Mouse (Mus musculus) left cerebral cortex, adult 11 months (tissue): ENCODE results near the gene Snd1.

Source experiments
- DNase-seq: peaks from one replicate; pipeline ENCODE4 v3.0.0; 2022; ENCODE audit warnings: low spot score

The Snd1 gene

DNA sequence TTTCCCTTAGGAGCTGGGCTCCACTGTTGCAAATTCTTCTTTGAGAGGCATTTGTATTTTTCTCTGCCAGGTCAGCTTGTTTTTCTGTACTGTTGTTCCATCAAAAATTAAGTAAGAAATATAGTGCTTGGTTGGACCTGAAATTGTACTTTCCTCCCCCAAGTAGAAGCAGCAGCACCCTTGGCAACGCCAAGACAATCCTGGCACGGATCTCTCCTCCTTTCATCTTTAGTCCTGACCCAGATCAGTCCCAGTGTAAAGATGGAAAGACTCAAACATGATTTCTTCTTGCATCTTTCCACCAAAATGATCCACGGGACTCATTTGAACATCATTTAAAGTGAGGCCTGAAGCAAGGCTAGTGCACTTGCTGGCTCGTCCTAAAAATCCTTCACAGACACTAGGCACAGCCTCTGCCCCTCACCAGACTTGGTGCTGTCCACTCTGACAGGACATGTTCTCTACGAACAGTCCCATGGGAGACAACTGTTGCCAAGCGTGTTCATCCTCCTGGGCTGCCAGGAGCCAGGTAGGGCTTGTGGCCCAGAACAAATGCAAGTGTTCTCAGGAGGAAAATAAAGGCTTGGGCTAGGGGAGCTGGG, 328.8 kb downstream of the Snd1 start:
- no peak for DNase-seq

DNA sequence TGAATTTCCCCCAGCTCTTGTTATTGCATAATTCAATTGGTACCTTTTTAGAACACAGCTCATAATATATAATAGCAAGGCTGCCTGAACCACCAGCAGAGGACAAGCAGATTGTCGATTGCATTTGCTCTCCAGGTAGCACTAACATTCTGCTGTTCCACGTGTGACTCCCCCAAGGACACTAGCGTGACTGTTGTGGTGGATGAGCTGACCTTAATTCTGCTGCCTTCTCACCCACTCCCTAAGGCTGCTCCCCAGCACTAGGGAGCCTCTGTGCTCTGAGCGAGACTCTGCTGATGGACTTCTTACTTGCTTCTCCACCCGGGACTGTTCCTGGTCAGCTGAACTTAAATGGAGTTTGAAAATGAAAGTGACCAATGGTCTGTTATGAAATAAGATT, 329.8 kb downstream of the Snd1 start:
- DNase-seq = no peak

DNA sequence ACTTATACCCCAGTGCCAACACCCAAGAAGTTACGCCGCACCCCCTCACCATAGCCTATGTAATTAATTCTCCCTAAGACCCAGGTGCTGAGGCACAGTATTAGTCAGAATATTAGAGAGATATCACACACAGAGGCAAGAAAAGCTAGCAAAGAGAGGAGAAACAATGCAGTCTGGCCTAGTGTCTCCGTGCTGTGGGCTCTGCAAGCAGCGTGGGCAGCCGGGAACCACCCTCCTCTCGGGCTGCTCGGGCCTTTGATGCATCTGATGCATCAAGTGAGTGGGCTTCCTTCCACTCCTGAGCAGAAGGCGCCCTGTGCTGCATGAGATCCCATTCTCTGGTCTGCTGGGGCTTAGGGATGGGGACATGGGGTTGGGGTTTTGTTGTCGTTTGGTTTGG, 338.1 kb downstream of the Snd1 start:
- no peak for DNase-seq

DNA sequence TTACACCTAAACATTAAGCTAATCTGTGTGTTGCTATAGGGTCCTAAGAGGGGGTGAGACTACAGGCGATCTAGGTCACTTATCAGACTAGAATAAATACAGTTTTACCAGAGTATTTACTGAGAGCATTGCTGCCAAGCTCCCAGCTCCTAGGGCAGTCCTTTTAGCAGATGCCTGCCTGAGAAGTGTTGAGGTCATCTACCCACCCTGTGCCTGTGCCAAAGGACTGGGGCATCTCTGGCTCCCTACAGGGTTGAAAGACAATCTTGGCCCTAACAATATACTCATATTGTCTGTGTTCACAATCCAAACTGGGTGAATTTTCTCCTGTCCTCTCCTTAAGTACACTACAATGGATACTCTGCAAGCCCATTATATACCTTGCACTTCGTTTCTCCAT, 340.0 kb downstream of the Snd1 start:
- no peak for DNase-seq

DNA sequence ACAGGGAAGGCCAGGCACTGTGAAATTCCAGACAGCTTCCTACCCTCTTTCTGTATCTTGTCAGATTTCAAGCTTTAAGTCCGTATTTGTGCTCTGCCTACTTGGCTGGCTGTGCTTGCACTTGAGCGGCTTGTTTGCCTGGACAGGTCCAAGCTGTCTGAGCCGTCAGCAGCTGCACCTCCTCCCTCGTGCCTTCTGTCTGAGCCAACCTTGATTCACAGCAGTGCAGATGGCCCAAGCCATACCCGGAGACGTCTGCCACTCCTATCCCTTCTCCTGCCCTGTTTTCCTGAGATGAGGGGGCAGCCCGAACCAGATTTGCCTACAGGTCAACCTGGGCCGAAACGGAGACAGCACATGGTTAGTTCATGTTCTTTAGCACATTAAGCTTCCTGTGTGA, 342.1 kb downstream of the Snd1 start:
- no peak for DNase-seq

DNA sequence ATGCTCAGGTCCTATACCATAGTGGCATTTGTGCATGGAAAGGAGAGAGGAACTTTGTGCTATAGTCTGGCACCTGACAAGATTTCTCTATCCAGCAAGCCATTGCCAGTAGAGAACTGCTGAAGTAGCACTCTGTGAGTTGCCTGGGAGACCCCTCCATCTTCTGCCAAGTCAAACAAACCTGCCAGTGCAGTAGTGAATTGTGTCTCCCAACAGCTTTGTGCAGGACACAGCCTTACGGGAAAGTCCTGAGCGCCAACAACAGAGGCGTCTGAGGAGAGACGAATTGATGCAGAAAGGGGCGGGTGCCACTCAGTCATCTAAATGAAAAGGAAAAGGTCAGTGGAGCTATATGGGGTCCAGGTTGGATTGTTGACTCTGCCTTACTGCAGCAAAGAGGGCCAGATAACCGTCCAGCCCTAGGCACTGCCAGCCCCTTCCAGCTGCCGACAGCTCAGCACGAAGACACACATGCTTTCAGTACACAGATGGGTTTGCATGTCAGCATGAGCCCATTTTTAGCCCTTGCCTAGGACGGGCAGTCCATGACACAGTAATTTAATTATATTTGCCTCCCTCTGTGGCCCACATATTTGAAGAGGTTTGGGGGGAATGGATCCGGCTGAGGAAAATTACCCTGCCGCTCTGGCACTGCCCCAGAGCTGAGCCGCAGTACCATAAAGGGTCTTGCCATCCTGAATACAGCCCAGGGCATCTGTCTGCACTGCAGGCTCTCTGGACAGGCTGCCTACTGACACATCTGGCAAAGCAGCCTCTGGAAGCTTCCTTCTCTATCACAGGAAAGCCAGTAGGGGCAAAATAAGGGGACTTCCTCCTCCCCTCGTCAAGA, 344.8 kb downstream of the Snd1 start:
- DNase-seq = no peak

DNA sequence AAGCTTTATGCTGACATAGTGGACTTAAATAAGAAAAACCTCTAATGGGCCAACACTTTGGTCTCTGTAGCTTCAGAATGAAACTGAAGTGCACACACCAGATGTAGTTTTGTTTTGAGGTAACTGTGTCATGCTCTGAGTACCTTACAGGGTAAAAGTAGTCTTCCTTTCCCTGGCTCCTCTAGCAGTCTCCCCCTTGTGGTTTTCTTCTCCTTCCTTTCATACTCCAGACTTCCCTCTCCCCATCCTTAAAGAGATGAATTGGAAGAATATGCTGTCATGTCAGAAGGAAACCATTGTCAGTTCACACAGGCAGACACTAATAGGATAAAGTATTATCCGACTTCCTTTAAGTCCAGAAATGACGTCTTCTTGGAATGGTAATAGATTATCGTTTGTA, 347.4 kb downstream of the Snd1 start:
- DNase-seq = no peak

DNA sequence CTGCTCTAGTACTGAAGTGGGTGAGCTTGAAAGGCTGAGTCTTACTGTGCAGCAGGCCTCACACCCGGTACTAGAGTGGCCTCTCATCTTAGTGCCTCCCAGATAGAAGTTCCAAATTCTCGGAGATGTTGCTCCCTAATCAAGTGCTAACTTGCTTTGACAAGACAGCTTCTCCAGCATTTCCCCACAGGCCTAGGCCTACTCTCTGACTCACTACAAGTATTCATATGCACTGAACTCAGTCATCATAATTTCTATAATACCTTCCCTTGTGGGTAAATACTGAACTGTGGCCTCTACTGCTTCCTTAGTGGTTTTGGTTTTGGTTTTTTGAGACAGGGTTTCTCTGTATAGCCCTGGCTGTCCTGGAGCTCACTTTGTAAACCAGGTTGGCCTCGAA, 348.4 kb downstream of the Snd1 start:
- DNase-seq = no peak

DNA sequence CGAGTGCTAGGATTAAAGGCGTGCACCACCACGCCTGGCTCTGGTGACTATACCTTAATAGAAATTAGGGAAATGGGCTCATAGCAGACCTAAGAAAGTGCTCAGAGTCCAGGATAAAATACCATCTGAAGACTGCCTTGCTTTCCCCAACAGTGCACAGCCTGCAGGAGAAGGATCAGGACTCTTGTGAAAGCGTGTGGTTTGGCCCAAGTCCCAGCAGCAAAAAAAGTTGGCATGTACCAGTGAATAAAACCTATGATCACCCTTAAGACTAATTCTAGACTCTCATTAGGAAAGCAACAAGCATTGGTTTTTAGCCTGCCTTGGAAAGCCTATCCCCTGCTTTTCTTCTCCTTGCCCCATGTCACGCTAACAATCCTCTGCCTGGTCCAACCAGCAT, 348.9 kb downstream of the Snd1 start:
- no peak for DNase-seq

DNA sequence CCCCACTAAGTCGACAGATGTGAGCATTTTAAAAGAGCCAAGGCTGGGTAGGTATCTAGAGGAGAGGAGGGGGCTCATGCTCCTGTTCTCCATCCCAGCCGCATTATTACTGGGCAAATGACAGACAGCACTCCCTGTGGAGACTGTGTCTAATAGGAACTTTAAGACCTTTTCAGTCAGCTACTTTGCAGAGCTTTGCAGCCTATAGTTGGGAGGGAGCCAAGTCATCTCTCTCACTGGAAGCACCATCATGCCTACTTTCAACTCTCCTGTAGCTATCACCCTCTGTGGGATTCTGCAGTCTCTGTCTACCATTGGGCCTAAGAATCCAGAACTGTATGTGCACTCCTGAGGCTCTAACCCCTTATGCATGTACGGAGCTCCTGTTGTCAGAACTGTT, 351.0 kb downstream of the Snd1 start:
- no peak for DNase-seq

DNA sequence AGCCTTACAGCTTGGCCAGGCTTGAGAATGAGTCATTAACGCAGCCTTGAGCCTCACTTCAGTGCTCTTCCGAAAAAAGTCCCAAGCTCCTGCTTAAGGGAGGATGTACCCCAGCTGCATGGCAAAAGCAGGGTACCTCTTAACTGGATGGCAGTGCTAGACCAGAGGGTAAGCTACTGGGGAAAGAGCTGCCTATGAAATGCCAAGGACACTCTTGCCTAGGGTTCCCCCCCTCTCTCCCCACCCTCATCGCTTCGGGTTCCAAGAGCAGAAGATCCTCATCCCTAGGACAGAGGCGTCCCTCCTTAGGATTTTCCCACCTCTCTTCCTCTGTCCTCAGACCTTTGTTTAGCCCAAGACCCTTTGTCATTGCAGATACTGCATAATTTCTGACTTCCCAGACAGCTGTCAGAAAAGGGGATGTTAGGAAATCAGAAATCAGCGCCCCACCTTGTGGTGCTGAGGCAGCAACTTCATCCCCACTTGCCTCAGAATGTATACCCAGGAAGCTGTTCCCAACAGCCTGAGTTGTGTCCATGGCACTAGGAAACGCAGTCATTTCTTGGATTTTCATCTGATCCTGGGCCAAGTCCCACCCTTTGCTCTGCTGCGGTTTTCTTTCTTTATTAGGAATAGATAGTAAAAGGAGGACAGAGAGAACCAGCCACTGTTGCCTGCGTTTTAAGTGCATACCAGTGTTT, 351.9 kb downstream of the Snd1 start:
- DNase-seq = no peak

DNA sequence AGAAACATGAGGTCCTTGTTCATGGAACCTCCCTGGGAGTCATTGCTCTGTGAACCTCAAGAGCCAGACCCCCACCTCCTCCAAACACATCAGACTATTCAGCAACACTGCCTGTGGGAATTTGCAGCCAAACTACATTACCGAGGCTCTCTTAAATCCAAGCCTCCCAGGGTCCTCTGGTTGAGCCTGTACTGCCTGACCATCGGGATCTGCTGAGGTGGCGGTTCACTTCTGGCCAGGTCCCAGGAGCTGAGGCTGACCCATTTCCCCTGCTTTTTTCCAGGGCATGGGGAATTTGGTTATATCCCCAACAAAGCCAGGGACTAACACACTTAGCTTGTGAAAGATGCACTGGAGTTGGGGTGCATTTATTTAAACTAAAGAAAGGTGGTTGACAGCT, 352.6 kb downstream of the Snd1 start:
- no peak for DNase-seq

DNA sequence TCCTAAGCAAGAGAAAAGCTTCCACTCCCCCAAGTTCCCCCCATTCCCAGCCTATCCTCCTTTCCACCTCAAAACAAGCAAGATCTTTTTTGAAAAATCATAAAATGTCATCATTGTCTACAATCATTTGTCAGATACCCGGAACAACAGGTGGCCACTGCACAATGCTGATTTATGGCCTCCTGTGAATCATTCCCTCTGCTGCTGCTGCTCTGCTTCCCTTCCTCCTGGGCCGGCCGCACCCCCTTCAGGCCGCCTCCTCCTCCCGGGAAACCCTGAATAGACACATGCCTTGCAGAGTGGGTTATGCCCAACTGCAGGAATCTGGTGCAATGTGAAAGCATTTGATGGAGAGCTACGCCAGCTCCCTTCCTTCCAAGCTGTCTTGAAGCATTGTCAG, 353.7 kb downstream of the Snd1 start:
- DNase-seq = no peak

DNA sequence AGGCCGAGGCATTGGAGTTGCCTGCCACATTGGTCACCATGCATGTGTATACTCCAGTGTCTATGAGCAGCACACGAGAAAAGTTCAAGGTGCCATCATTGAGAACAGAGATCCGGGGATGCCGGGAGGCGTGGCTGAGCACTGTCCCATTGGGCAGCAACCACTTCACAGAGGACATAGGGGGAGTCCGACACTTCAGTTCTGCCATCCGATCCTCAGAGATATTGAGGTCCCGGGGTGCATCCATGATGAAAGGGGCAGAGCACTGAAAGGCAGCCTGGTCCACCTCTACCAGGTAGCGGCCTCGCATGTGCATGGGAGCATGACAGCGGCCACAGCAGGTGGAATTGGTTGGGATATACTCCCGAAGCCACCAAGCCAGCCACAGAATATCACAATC, 355.4 kb downstream of the Snd1 start:
- DNase-seq = no peak

DNA sequence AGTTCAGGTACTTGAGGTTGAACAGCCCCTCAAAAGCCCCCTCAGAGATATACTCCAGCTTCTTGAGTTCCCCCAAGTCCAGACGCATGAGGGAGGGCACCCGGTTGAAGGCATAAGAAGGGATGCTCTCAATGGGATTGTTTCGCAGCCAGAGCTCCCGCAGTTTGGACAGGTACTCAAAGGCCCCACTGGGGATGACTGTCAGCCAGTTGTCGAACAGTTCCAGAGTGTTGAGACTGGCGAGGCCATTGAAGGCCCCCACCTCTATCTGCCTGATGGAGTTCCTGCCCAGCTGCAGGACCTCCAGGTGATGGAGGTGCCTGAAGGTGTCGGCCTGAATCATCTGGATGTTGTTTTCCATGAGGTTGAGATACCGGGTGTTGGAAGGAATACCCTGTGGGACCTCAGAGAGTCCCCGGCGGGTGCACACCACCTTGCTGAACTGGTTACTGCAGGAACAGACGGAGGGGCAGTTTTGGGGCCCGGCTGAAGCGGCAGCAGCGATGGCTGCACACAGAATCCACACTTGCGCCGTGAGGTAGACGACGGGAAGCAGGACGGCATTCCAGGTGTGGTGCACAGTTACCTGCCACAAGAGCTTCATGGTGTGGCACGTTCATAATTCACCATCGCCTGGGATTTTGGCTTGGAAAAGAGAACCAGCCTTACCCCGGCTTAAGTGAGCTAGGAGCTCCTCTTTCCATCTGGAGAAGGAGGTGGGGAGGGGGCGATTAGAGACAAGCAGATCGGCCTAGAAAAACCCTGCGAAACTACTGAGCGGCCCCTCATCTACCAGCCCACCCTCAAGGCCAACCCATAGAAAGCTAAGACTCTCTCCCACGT, 356.3 kb downstream of the Snd1 start, which contains the start of gene Lrrc4:
Gene Lrrc4, minus strand, starts transcription at position 737 of the 843 bp plus-strand sequence.
- DNase-seq = no peak

DNA sequence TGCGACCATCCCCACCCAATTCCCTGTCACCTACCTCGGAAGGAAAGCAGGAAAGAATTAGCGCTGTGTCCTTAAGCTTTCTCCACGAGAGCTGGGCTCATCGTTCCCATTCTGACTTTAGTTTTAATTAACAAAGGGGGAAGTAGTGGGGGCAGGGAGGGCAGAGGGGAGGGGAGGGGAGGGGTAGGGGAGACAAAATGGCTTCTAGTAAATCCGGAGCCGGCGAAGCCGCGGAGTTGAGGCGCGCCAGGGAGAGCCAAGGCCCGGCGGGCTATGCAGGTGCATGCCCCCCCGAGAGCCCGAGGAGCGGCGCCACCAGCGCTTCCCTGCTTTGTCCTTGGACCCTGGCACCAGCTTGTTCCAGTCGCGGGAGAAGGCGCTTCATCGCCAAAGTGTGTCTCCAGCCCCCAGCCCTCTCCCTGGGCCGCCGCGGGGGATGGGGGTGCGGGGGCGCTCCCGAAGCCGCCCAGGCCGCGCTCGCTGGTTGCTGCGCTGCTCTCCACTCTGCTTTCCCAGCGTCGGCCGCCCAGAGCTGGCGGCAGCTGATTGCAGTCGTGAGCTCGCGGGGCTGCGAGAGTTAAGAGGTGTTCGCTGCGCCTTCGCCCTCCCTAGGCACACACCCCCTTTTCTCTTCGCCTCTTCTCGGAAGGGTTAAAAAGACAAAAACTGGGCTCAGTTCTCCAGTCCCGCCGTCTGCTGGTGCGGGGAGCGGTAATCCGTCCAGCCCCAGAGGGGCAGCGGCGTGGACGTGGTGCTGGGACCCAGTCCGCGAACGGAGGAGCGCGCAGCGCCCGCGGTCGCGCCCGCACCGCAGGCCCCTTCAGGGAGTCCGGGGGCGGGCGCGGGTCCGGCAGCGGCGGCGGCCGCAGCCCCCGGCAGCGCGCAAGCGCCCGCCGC, 357.2 kb downstream of the Snd1 start:
- DNase-seq = no peak

DNA sequence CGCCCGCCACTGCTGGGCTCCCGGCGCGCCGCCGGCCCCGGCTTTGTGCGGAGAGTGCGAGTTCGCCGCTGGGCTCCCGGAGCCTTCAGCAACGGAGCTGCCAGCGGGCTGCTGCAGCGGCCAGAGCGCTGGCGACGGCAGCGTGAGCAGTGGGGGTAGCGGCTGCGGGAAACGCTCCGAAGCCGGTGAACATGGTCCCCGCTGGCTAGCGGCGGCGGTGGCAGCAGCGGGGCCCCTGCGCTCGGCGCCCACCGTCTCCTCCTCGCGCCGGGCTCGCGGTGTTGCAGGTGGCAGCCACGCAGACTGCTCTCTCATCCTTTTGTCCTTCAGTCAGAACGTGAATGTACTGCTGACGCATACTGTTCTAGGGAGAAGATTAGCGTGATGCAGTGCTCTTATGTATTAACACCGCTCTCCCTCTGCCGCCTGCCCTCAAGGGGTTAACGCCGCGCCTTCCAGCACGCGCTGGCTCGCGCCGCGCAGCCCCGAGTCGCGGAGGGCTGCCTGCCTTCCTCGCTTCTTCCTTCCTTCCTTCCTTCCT, 357.9 kb downstream of the Snd1 start:
- DNase-seq = no peak

DNA sequence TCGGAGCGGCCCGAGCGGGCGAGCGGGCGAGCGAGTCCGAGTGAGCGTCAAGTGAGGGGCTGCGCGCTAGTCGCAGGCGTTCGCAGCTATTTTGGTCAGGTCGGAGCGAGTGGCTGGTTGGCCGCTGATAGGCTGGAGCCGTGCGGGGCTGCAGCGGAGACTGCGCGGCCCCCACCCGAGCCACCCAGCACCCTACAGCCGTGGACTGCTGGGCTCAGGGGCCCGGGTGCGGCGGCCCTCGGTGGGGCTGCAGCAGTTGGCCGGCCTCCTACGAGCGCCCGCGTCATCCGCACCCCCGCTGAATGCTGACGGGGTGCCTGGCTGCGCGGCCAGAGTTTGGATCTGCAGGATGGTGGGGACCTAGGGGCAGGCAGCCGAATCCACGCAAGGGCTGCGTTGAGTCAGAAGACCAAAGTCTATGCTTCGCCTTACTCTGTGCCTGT, 358.5 kb downstream of the Snd1 start:
- DNase-seq = no peak

DNA sequence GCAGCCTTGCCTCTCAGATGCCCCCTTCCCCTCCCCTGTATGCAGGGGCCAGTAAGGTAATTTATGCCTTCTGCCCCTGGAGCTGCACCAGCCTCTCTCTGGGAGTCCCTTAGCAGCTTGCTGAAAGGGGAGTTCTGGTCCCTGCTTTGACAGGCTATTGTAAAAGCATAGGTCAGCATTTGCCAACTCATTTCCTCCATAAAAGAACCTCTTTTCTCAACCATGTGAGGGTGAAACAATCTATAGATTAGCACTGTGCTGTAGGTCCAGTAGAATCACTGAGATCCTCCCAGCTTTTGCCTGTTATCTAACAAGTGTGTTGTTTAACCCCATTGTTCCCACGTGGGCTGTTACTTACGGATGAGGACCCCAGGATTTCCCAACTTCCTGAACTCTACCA, 359.1 kb downstream of the Snd1 start:
- no peak for DNase-seq

DNA sequence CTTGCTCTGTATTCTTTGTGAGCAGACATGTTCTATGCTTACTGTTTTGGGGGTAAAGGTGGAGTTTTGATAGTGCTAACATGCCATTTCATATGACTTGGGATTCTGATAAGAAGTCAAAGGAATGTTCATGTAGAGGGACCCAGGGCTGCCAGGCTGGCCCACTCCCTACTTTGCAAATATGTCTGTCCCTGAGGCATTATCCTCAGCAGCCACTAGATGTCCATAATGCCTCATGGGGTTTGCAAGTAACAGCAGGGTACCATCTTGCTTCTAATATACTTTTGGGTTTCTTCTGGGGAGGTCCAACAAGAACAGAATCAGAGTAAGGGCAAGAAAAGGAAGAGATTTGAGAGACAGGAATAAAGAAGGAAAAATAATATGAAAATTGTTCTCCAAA, 361.7 kb downstream of the Snd1 start:
- DNase-seq = no peak

DNA sequence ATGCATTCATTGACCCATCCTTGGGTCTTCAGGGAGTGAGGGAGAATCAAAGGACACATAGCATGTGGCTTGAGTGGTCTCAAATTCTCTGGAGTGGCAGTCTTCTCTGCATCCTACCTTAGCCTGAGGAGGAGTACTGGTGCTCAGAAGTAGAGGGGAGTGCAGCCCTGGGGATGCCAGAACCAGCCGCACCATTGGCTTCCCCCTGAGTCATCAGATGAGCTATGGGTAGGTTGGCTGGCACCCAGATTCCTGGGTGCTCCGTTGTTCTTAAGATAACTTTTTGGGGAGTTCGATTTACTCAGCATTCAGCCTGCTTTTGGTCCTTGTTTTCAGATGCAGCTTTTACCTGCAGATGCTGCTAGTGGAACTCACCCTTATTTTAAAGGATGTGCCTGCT, 366.6 kb downstream of the Snd1 start:
- no peak for DNase-seq
